Mouse (Mus musculus) gastrocnemius, postnatal 36 days (tissue): ENCODE data around the gene Henmt1. TPM values are rescaled to one million over a fixed set of nuclear protein-coding genes. Genes with fewer than 3 reads are reported as not detected.

Experiments
- DNase-seq, 2 experiments: peaks; one replicate each; pipeline ENCODE4 v3.0.0; 2022
- intact Hi-C: fragments of 180-260 bp; cut with DNase I; formaldehyde crosslinking; loops from one replicate; pipeline ENCODE4 v1.15.1; 2025
- total RNA-seq, 2 experiments: library from RNA; stranded (reverse); gene quantifications; 2 replicates each; pipeline ENCODE4 v1.2.3; 2021

Gene Henmt1
- total RNA-seq, 2 experiments from 2014 or later, result not detected

DNA sequence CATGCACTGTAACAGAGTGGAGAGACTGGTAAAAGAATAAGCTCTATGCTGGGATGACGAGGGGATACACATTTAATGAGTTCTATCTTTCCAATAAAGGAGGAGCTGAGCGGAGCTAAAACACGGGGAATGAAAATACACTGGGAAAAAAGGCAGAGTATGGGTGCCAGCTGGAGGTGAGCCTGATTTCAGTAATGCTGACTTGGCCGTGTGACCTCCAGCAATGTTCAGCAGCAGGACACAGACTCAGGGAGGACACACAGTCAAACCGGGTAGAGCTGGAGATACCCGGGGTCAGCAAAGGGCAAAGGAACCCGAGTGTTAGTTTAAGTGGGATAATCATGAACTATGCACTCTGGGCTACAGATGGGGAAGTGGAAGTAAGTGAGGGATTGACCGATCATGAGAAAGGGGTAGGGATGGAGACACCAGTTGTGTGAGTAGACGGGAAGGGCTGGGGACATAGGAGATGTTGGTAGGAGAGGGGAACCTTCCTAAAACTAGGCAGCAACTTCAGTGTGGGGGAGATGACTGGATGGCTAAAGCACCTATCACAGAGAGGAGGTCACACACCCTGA, 50.4 kb downstream of the Henmt1 start:
- peak; percentile 29 to 31 for DNase-seq

DNA sequence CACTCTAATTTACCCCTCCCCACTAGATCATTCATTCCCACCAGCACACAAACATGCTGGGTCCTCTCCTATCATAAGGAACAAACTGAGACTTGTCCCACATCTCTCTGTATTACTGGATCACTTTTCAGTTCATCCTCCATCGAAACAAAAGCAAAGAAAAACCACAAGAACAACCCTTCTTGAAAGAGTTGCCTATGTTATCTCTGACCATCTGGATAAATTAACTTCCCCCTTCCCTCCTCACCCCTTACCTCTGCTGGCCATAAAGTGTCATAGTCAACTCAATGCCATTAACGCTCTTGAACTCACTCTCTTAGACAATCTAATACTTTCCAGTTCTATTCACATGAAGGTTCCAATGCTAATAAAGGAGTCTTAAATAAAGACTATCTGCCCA, 54.8 kb downstream of the Henmt1 start:
- DNase-seq, result no peak
- intact Hi-C loops, result no loop called here

More for the DNA sequence above, 50.4 kb downstream of the Henmt1 start:
- intact Hi-C loops, result no loop called here

DNA sequence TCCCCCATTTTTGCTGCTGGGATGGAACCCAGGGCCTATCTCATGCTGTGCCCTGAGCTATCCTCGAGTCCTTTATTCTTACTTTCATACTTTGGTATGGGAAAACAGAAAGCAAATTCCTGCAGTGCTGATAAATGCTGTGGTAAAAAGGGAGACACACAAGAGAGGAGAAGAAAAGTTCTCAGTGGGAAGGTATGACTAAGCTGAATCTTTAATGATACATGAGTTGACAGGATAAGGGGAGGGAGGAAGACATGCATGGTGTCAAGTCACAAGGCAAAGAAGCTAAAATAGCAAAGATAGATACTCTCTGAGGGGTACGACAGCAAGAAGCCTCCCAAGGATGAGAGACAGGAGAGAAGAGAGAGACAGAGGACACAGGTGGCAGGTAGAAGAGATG, 55.7 kb downstream of the Henmt1 start:
- no peak for DNase-seq
- intact Hi-C loops, result no loop called here

DNA sequence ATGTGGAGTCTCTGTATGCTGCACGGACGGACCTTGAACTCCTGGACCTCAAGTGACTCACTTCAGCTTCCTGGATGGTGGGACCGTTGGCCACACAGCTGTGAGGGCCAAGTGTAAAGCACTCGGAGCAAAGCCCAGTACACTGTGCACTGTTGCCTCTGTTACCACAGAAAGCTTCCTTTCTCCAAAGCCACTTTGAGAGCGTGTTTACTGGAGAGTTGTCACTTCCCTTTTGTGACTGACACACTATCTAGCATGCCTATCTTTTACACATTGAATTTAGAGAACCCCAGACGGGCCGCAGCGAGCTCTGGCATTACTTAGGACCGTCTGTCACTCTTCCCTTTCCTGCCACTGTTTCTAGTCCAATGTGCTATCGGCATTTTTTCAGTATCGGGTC, 57.6 kb downstream of the Henmt1 start:
- no peak for DNase-seq
- intact Hi-C loops, result no loop called here

DNA sequence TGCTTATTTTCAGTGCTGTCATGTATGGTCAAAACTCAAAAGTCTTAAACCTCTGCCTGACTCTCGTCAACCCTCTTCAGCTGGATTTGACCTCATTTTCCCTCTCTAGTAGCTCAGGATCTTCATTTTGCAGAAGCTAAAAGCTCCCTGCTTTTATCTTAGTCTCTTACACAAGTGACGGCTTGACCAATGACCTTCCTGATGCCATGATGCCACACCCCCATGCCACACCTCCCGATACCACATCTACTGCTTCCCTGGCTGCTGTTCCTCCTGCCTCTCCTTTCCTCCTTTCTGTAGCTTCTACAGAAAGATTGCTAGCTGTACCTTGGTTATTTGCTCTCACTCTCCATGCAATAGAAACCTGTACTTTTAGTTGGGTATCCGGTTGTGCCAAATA, 58.1 kb downstream of the Henmt1 start:
- intact Hi-C loops, result no loop called here

DNA sequence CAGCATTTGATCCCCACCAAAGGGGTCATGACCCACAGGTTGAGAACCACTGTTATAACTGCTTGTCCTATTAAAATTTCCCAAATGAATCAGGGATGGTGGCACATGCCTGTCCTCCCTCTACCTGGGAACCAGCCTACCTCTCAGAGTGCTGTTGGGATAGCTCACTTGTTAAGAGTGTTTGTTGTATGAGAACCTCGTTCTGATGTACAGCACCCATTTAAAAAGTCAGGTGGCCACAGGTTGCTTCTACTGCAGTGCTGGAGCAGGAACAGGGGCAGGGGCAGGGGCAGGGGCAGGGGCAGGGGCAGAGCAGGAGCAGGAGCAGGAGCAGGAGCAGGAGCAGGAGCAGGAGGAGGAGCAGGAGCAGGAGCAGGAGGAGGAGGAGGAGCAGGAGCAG, 59.5 kb downstream of the Henmt1 start:
- intact Hi-C loops, result no loop called here
- no peak for DNase-seq

More for the DNA sequence above, 58.1 kb downstream of the Henmt1 start:
- no peak for DNase-seq

DNA sequence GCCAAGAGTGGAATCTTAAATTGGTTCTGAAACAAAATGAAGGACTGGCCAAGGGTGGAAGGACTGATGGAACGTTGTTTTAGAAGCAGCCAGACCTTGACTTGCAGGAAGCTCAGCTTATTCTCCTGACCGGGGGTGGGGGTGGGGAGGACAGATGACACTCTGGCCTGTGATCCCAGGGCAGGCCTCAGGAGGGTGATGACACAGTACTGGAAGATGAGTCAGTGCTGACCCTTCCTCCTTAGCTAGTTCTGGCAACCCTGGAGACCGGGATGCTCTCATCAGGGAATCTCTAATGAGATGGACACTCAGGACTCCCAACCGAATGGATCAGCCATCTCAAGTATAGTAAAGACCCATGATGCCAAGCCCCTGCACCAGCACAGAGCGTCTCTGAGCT, 66.1 kb downstream of the Henmt1 start:
- intact Hi-C loops, result no loop called here
- no peak for DNase-seq

DNA sequence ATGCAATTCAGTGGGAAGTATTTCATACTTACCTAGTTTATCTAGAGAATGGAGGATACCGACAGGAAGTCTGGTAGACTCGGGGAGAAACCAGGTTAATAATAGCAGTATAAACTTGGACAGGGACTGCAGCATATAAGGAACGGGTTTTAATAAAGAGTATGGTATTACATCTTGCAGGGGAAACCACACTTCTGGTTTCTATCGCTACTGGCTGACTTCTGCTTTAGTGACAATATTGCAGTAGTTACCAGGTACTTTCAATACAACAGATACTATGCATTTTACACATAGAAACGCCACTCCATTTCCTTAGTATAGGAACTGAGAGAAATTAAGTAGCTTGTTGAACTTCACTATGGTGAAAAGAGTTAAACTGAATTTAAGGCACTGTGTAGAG, 68.5 kb downstream of the Henmt1 start:
- intact Hi-C loops, result no loop called here

More for the DNA sequence above, 68.5 kb downstream of the Henmt1 start:
- DNase-seq, result no peak

Other genes starting within 250 kb of the Henmt1 start
- 1 to 10 TPM; 1.7 to 1.9 TPM for gene Gpsm2, start 217.6 kb upstream of the Henmt1 start, total RNA-seq
- gene Aknad1, start 200.2 kb upstream of the Henmt1 start, total RNA-seq, result under 1 TPM; 0.10 to 0.25 TPM
- gene Stxbp3, start 99.3 kb upstream of the Henmt1 start, total RNA-seq, result 10 to 100 TPM; 25.3 to 26.7 TPM
- under 1 TPM in 1 of 2 experiments, not detected in 1; 0.05 TPM for gene Fndc7, start 49.9 kb upstream of the Henmt1 start, total RNA-seq
- gene Prpf38b, start 28.1 kb upstream of the Henmt1 start, total RNA-seq, result 10 to 100 TPM; 13.1 to 17.2 TPM
- not detected for gene Gm9857, start 572 bp downstream of the Henmt1 start, total RNA-seq
- gene Fam102b, start 87.7 kb downstream of the Henmt1 start, total RNA-seq, result 1 to 10 TPM; 6.1 to 7.0 TPM
- not detected for gene Slc25a54, start 140.6 kb downstream of the Henmt1 start, total RNA-seq
- 1 to 10 TPM; 2.5 to 3.0 TPM for gene Slc25a24, start 183.3 kb downstream of the Henmt1 start, total RNA-seq